Mouse (Mus musculus): ENCODE data around the gene AW011738.

GRCm38 (mm10) chr4:156234021-156234501, 31.0 kb downstream of the AW011738 start:
- no peak for TF ChIP-seq CTCF (IDR thresholded peaks at IDR 0.05; ENCODE audit: control insufficient read depth, insufficient read depth, low read length)
- TF ChIP-seq POLR2A (IDR thresholded peaks at IDR 0.05; ENCODE audit: borderline replicate concordance, control insufficient read depth, low read depth, low read length) = no peak

All from bone marrow, adult 2 months (tissue).